Mouse (Mus musculus) forebrain, embryonic 12.5 days (tissue): ENCODE results near the gene Traf5. TPM values are rescaled to one million over a fixed set of nuclear protein-coding genes. Genes with fewer than 3 reads are reported as not detected.

Experiments
- ATAC-seq: fragments of 200-750 bp; cut with Nextera tagmentation; 2 replicates; pipeline ENCODE4 v1.8.0; 2017; ENCODE audit warnings: moderate TSS enrichment; ENCODE audit not compliant: low FRiP score
- H3K27ac ChIP-seq: fragments of 300-500 bp; sonication (generic); 2 replicates; pipeline ENCODE4 v1.5.1; 2016; ENCODE audit warnings: mild to moderate bottlenecking
- H3K27me3 ChIP-seq: fragments of 300-500 bp; sonication (generic); 2 replicates; pipeline ENCODE4 v1.6.1; 2016; ENCODE audit warnings: mild to moderate bottlenecking
- H3K36me3 ChIP-seq: fragments of 300-500 bp; sonication (generic); replicated peaks from 2 replicates; pipeline ENCODE4 v1.6.1; 2016; ENCODE audit warnings: mild to moderate bottlenecking
- H3K4me1 ChIP-seq: fragments of 300-500 bp; sonication (generic); 2 replicates; pipeline ENCODE4 v1.6.1; 2016
- H3K4me2 ChIP-seq: fragments of 300-500 bp; sonication (generic); 2 replicates; pipeline ENCODE4 v1.6.1; 2016; ENCODE audit warnings: mild to moderate bottlenecking, moderate library complexity
- H3K4me3 ChIP-seq: fragments of 300-500 bp; sonication (generic); replicated peaks from 2 replicates; pipeline ENCODE4 v1.5.1; 2016; ENCODE audit warnings: mild to moderate bottlenecking
- H3K9ac ChIP-seq: fragments of 300-500 bp; sonication (generic); 2 replicates; pipeline ENCODE4 v1.6.1; 2016; ENCODE audit warnings: mild to moderate bottlenecking
- H3K9me3 ChIP-seq: fragments of 300-500 bp; sonication (generic); 2 replicates; pipeline ENCODE4 v1.6.1; 2016
- WGBS: fragments of 180-500 bp; shearing (Covaris S2); methylation state at CpG from one replicate; pipeline ENCODE4 v1.1.7; 2016; 5-methylcytosine and 5-hydroxymethylcytosine counted together
- polyA plus RNA-seq: library from polyadenylated mRNA; unstranded; fragments of >200 nt; fragmentation: Nextera tagmentation; extraction: Ambion mirVana; gene quantifications from 2 replicates; pipeline ENCODE4 v1.2.1, GENCODE M21; 2016

Traf5 gene
- polyA plus RNA-seq, 1 experiment from 2014 or later = 4.5 TPM

DNA sequence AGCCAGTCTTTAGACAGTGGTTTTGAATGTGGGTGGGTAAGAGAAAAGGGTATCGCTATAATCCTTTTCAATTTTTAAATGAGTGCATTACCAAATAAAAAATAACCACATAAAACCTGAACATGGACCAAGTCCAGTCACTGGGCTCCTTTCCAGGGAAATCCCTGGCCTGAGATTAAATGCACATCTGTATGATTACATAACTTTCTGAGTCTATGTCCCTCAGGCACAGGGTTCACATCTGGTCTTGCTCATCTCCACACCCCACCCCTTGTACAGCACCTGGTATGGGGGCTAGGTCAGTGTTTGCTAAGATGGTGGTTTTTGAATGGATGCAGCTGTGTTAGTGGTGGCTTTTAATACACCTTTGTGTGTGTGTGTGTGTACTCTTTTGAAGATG is 19.9 kb downstream of the Traf5 start:
- Histone ChIP-seq H3K27ac (no peak overlapping the region), H3K4me2 (no peak overlapping the region), H3K9me3 (no peaks in the 10 kb centered on the region), H3K9ac (no peak overlapping the region), H3K4me1 (peaks cover 10% of the 10 kb centered on the region; the same call in 1 of the 2 replicates), H3K27me3 (0 out of 2 replicates have a peak, but pooled peaks cover 3% of the 10 kb centered on the region), H3K4me3 (no peak overlapping the region), H3K36me3 (no peaks in the 10 kb centered on the region)
- WGBS = 93% methylated on average over 1 of the region's 1 CpGs
- ATAC-seq = no peak

DNA sequence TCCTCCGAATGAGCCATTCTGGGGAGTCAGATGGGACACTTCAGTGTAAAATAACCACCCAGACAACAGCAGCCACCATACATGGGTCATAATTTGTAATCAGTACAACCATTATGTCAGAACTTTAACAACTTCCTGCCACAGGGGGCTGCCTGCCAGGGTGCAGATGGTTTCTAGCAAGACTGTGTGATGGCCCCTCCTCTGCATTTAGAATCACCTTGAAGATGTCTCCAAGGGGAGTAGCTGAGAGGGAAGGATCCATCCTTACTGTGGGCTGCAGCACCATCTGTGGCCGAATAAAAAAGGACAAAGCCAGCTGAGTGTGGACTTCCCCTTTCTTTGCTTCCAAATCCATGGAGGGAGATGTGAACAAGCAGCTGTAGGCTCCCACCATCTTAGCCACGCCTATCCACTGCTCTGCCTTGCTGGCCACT is 21.7 kb downstream of the Traf5 start:
- WGBS = 65% methylated on average over 3 of the region's 3 CpGs
- ATAC-seq = no peak
- H3K4me3 ChIP-seq = no peak overlapping the region

DNA sequence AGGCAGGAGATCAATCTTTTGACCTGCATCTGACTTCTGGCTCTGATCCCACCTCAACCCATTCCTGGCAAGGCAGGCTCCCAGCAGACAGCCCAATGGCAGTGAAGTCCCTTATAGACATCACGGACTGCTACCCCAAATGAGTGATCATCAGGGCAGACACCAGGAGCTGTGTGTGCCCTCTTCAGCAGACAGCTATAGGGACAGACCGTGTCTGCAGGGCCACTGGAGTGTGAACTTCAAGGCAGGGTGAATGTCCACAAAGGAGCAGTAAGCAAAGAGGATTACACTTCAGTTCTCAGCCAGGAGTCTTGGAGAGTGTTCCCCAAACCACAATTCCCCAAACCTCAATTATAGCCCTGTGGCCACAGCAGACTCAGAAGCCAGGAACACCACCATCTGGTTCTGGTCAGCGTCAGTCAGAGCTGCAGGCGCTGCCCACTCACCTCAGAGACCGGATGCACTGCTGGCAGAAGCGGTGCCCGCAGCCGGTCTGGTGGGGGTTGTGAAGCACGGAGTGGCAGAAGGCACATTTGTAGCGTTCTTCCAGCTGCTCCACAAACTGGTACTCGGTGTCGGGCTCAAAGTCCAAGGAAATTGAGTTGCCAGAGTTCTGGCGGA is 22.3 kb downstream of the Traf5 start:
- ATAC-seq = no peak
- no peak overlapping the region for H3K9ac ChIP-seq

More for the DNA sequence above, 21.7 kb downstream of the Traf5 start:
- Histone ChIP-seq H3K27ac (no peak overlapping the region), H3K9me3 (no peaks in the 10 kb centered on the region), H3K27me3 (no peaks in the 10 kb centered on the region), H3K9ac (no peak overlapping the region), H3K4me2 (no peak overlapping the region), H3K36me3 (no peaks in the 10 kb centered on the region), H3K4me1 (peaks cover 8% of the 10 kb centered on the region; the same call in 1 of the 2 replicates)

DNA sequence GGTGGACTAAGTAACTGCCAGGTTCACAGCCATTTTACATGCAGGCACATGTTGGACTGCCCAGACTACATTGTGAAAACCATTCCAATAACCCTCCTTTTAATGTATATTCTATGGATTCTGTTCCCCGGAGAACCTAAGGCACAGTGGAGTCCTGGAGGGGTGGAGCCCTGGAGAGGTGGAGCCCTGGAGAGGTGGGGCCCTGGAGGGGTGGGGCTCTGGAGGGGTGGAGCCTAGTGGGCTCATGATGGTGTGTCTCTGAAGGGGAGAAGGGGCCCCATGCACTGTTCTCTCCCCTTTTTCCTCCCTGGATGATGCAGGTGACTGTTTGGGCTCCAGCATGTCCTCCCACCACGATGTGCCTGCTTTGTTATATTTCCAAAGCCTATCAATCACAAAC is 24.2 kb downstream of the Traf5 start:
- H3K27me3 ChIP-seq = no peaks in the 10 kb centered on the region
- H3K9me3 ChIP-seq = 0 out of 2 replicates have a peak, but pooled peaks cover 5% of the 10 kb centered on the region
- no peak overlapping the region for H3K4me3 ChIP-seq
- no peak overlapping the region for H3K9ac ChIP-seq
- no peak for ATAC-seq
- H3K4me1 ChIP-seq = no peaks in the 10 kb centered on the region
- H3K36me3 ChIP-seq = no peaks in the 10 kb centered on the region
- no peak overlapping the region for H3K4me2 ChIP-seq
- no peak overlapping the region for H3K27ac ChIP-seq
- WGBS = 55% methylated on average over 2 of the region's 2 CpGs

More for the DNA sequence above, 22.3 kb downstream of the Traf5 start:
- WGBS = 67% methylated on average over 13 of the region's 13 CpGs
- no peak overlapping the region for H3K27ac ChIP-seq
- peaks cover 8% of the 10 kb centered on the region; the same call in 1 of the 2 replicates for H3K4me1 ChIP-seq
- no peaks in the 10 kb centered on the region for H3K9me3 ChIP-seq
- H3K4me2 ChIP-seq = no peak overlapping the region
- H3K4me3 ChIP-seq = no peak overlapping the region
- H3K27me3 ChIP-seq = no peaks in the 10 kb centered on the region
- H3K36me3 ChIP-seq = no peaks in the 10 kb centered on the region

DNA sequence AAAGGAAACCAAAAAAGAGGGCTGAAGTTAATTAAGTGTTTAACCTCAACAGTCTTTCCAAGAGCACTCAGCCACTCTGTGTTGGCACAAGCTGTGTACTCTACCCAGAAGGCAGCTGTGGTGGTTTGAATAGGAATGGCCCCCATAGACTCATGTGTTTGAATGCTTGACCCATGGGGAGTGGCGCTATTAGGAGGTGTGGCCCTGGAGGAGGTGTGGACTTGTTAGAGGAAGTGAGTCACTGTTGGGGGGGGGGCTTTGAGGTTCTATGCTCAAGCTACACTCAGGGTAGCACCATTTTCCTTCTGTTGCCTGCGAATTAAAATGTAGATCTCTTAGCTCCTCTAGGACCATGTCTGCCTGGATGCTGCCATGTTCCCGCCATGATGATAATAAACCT is 25.4 kb downstream of the Traf5 start:
- H3K9me3 ChIP-seq = 0 out of 2 replicates have a peak, but pooled peaks cover 5% of the 10 kb centered on the region
- no peak overlapping the region for H3K9ac ChIP-seq
- no peak overlapping the region for H3K27ac ChIP-seq
- 85% methylated on average over 3 of the region's 3 CpGs for WGBS
- H3K4me3 ChIP-seq = no peak overlapping the region
- no peaks in the 10 kb centered on the region for H3K36me3 ChIP-seq
- no peaks in the 10 kb centered on the region for H3K27me3 ChIP-seq
- no peaks in the 10 kb centered on the region for H3K4me1 ChIP-seq
- H3K4me2 ChIP-seq = no peak overlapping the region
- no peak for ATAC-seq

DNA sequence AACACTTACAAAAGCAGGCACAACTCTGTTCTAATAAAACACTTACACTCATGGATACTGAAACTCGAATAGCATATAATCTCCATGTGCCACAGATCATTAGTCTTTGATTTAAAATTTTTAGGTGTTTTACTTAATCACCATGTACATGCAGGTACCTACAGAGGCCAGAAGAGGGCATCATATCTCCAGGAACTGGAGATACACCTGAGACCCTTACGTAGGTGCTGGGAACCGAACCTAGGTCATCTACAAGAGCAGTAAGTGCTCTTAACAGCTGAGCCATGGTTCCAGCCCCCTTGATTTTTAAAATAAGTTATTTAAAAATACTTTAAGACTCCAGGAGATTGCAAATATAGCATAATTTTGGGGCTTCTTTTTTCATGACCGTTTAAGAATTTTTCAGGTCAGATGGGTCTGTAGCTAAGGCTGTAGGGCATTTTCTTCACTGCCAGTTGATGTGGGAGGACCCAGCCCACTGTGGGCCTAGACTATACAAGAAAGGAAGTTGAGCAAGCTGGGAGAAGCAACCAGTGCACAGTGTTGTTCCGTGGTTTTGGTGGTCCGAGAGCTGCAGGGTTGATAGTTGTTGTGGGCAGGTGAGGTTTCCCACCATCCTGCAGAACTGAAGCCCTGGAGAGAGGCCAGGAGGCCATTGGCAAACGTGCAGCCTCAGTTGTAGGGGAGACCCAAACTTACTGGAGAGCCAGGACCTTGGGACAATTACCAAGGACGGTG is 29.0 kb downstream of the Traf5 start:
- Histone ChIP-seq H3K27ac (no peak overlapping the region), H3K9me3 (0 out of 2 replicates have a peak, but pooled peaks cover 5% of the 10 kb centered on the region), H3K36me3 (no peaks in the 10 kb centered on the region), H3K4me2 (no peak overlapping the region), H3K4me1 (no peaks in the 10 kb centered on the region), H3K27me3 (no peaks in the 10 kb centered on the region), H3K9ac (no peak overlapping the region), H3K4me3 (no peak overlapping the region)
- 91% methylated on average over 8 of the region's 8 CpGs for WGBS
- ATAC-seq = no peak

DNA sequence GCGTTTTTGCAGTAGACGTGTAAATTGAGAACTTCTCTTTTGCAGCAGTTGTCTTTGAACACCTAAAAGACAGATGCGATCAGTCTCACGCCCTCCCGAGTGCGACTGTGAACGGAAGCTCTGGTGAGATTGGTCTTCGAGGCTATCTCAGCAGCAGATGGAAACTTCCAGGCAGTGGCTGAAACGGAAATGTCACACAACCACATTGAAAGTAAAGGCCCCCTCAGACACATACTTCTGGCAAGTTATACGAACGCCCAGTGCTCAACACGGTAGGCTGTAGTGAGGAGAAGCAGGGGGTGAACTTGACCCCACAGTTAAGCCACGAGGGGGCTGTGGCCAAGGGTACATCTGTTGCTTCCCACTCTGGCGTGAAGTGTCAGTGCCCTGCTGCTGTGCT is 29.7 kb downstream of the Traf5 start:
- no peaks in the 10 kb centered on the region for H3K27me3 ChIP-seq
- no peak overlapping the region for H3K27ac ChIP-seq
- no peak overlapping the region for H3K4me2 ChIP-seq
- no peak overlapping the region for H3K9ac ChIP-seq
- no peak for ATAC-seq
- H3K4me3 ChIP-seq = no peak overlapping the region
- H3K36me3 ChIP-seq = no peaks in the 10 kb centered on the region
- H3K4me1 ChIP-seq = no peaks in the 10 kb centered on the region
- 93% methylated on average over 14 of the region's 14 CpGs for WGBS
- 0 out of 2 replicates have a peak, but pooled peaks cover 5% of the 10 kb centered on the region for H3K9me3 ChIP-seq

DNA sequence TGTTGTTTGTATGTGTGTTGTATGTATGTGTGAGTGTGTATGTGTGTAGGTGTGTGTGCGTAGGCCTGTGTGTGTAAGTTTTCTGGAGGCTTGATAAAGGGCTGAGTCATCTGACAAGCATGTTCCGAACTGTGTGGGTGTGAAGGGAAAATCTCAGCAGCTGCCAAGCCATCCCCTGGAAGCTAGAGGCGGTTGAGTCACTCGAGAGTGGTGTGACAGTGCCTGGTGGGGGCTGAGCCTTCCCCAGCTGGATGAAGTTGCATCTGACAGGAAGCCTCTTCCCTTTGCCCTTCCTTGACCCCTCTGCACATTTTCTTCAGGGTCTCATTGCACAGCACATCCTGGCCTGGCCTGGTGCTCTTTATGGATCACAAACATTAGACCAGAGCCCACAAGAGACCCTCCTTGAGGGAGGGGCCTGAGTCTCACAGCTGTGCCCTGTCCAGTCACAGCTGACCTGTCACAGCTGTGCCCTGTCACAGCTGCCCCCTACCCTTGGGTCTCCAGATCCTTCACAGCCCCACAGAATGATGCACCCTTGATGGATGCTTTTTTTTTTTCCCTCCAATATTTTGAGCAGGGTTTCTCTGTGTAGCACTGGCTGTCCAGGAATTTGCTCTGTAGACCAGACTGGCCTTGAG is 30.6 kb downstream of the Traf5 start:
- H3K27me3 ChIP-seq = no peaks in the 10 kb centered on the region
- WGBS = 92% methylated on average over 4 of the region's 4 CpGs
- no peak overlapping the region for H3K4me3 ChIP-seq
- H3K9me3 ChIP-seq = 0 out of 2 replicates have a peak, but pooled peaks cover 5% of the 10 kb centered on the region
- no peak for ATAC-seq
- H3K9ac ChIP-seq = no peak overlapping the region
- no peaks in the 10 kb centered on the region for H3K4me1 ChIP-seq
- H3K27ac ChIP-seq = no peak overlapping the region
- no peaks in the 10 kb centered on the region for H3K36me3 ChIP-seq
- H3K4me2 ChIP-seq = no peak overlapping the region

DNA sequence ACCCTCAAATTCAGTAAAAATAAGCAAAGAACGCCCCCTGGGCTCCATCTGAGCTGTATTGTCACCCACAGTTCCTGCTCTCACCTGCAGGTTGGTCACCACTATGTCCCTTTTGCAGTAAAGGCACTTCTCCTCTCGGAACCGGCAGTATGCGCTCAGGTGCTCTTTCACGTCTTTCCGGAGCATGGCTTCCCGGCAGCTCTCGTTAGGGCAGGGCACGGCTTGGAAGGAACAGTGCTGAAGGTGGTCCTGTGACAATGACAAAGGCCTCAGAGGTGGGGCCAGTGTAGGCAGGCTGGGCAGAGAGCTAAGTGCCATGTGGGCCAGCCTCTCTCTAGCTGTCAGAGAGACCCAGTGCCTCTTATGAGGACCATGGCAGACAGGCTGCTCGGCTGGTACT is 33.4 kb downstream of the Traf5 start:
- ATAC-seq = no peak
- 84% methylated on average over 10 of the region's 10 CpGs for WGBS
- Histone ChIP-seq H3K27me3 (no peaks in the 10 kb centered on the region), H3K9me3 (0 out of 2 replicates have a peak, but pooled peaks cover 5% of the 10 kb centered on the region), H3K4me2 (no peak overlapping the region), H3K36me3 (no peaks in the 10 kb centered on the region), H3K4me1 (no peaks in the 10 kb centered on the region), H3K4me3 (no peak overlapping the region), H3K27ac (no peak overlapping the region), H3K9ac (no peak overlapping the region)

DNA sequence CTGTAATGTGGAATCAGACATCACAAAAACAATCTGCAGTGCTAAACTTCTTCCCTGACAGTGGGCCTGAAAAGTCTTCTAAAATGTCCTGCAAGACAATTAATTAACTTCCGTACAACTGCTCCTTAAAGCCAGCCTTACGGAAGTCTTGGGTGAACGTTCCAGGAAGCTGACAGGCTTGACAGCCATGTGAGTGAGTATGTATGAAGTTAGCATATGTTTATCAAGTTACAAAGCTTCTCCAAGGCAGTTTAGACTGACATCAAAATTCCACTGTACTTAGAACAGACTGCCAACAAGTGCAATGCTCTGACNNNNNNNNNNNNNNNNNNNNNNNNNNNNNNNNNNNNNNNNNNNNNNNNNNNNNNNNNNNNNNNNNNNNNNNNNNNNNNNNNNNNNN is 38.6 kb downstream of the Traf5 start:
- H3K27ac ChIP-seq = no peak overlapping the region
- no peak overlapping the region for H3K9ac ChIP-seq
- H3K36me3 ChIP-seq = no peaks in the 10 kb centered on the region
- no peak overlapping the region for H3K4me2 ChIP-seq
- no peak overlapping the region for H3K4me3 ChIP-seq
- 60% methylated on average over 3 of the region's 3 CpGs for WGBS
- H3K27me3 ChIP-seq = no peaks in the 10 kb centered on the region
- no peak for ATAC-seq
- no peaks in the 10 kb centered on the region for H3K9me3 ChIP-seq
- no peaks in the 10 kb centered on the region for H3K4me1 ChIP-seq

DNA sequence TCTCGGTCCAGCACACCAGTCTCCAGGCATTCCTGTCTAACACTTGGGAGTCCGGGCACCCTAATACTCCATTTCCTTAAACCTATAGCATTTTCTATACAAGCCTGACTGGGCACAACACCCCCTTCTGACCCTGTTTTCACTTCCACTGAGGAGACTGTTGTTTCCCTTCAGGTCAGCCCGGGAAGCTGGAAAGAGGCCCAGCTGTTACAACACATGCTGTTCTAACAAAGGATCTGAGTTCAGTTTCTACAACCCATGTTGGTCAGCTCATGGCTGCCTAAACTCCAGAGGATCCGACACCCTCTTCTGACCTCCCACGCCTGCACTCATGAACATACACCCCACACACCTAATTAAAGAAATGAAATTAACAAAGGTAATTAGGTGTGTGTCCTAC is 39.4 kb downstream of the Traf5 start:
- no peak overlapping the region for H3K27ac ChIP-seq

DNA sequence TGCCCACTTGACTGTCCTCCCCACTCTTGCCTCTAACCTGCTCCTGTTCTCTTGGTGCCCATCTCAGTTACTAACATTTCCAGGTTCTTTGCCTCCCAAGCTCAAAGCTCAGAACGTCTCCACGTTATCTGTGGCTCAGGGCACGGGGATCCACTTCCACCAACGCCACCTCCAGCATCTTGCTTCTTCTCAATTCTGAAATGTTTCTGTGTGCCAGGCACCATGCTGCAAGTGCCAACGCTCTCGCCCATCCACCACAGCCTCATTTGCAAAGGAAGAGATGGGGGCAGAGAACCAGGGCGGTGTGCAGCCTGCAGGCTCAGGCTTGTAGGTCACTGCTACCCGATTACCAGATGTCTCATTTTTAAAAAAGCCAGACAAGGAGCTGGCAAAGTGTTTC is 39.9 kb downstream of the Traf5 start:
- no peaks in the 10 kb centered on the region for H3K27me3 ChIP-seq
- H3K36me3 ChIP-seq = no peaks in the 10 kb centered on the region
- H3K27ac ChIP-seq = no peak overlapping the region
- no peak overlapping the region for H3K4me3 ChIP-seq
- ATAC-seq = no peak
- H3K9ac ChIP-seq = no peak overlapping the region
- H3K4me1 ChIP-seq = no peaks in the 10 kb centered on the region
- H3K4me2 ChIP-seq = no peak overlapping the region
- WGBS = 88% methylated on average over 8 of the region's 8 CpGs
- no peaks in the 10 kb centered on the region for H3K9me3 ChIP-seq

More for the DNA sequence above, 39.4 kb downstream of the Traf5 start:
- H3K36me3 ChIP-seq = no peaks in the 10 kb centered on the region
- no peak for ATAC-seq
- H3K4me2 ChIP-seq = no peak overlapping the region
- H3K27me3 ChIP-seq = no peaks in the 10 kb centered on the region
- 88% methylated on average over 5 of the region's 5 CpGs for WGBS
- no peak overlapping the region for H3K9ac ChIP-seq
- no peaks in the 10 kb centered on the region for H3K9me3 ChIP-seq
- no peaks in the 10 kb centered on the region for H3K4me1 ChIP-seq
- H3K4me3 ChIP-seq = no peak overlapping the region
